33 mouse cellular contexts compared by ENCODE assay signal in the genomic region with DNA sequence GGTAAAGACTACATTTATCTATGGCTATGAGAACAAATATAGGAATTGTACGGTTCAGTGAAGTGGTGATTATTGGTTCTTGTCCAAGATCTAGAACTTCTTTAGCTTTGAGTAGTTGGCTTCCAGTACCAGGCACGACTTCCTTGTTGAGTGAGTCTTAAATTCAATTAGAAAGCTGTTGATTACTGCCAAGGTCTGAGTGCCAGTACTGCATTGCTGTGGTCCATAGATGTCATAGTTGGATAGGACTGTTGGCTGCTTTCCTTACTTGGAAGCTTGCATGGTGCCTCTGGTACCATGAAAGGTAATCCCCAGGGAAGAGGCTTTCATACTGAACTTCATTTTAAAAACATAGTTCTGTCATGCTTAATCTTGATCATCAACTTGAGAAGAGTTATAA.
"Had no signal": no experiment of that assay in that cellular context is flagged by ENCODE, and none has a peak within 500 bp of the region (broad histone marks: within the 10 kb centered on the region; RNA-seq: fewer than 3 reads in every experiment).

No protein-coding gene starts in this region.

- H3K36me3 ChIP-seq: limb, embryonic 10.5 days; limb, embryonic 12.5 days; limb, embryonic 13.5 days; limb, embryonic 15.5 days; liver, embryonic 12.5 days; liver, embryonic 13.5 days; liver, embryonic 15.5 days; lung, embryonic 15.5 days; midbrain, embryonic 10.5 days; midbrain, embryonic 12.5 days; midbrain, embryonic 13.5 days; midbrain, embryonic 15.5 days; neural tube, embryonic 12.5 days; neural tube, embryonic 13.5 days had no signal

- H3K4me3 ChIP-seq: limb, embryonic 10.5 days; limb, embryonic 12.5 days; limb, embryonic 13.5 days; limb, embryonic 15.5 days; liver, embryonic 12.5 days; liver, embryonic 13.5 days; liver, embryonic 15.5 days; lung, embryonic 15.5 days; megakaryocyte, embryonic 14.5 days; midbrain, embryonic 10.5 days; midbrain, embryonic 12.5 days; midbrain, embryonic 13.5 days; midbrain, embryonic 15.5 days; myocyte; neural tube, embryonic 12.5 days; neural tube, embryonic 13.5 days had no signal

- H3K27ac ChIP-seq: limb, embryonic 10.5 days; limb, embryonic 12.5 days; limb, embryonic 13.5 days; limb, embryonic 15.5 days; liver, embryonic 12.5 days; liver, embryonic 13.5 days; liver, embryonic 14.5 days; liver, embryonic 15.5 days; lung, embryonic 15.5 days; macrophage; midbrain, embryonic 10.5 days; midbrain, embryonic 12.5 days; midbrain, embryonic 13.5 days; midbrain, embryonic 15.5 days; neural tube, embryonic 12.5 days; neural tube, embryonic 13.5 days had no signal

- H3K27me3 ChIP-seq: limb, embryonic 12.5 days; limb, embryonic 13.5 days; limb, embryonic 15.5 days; liver, embryonic 12.5 days; liver, embryonic 13.5 days; liver, embryonic 15.5 days; lung, embryonic 15.5 days; midbrain, embryonic 12.5 days; midbrain, embryonic 13.5 days; midbrain, embryonic 15.5 days; neural tube, embryonic 12.5 days; neural tube, embryonic 13.5 days had no signal

- DNase-seq: left cerebral cortex, postnatal 4 days; liver; liver, embryonic 13.5 days; liver, postnatal 0 days; lung, adult 18-20 months; lung, adult 2 months; lung, embryonic 14.5 days; lung, postnatal 10 days; lung, postnatal 14 days; lung, postnatal 36 days; lung, postnatal 4 days; midbrain, embryonic 14.5 days had no signal

- H3K9me3 ChIP-seq: limb, embryonic 10.5 days; limb, embryonic 12.5 days; limb, embryonic 13.5 days; limb, embryonic 15.5 days; liver, embryonic 12.5 days; liver, embryonic 13.5 days; liver, embryonic 15.5 days; lung, embryonic 15.5 days; midbrain, embryonic 10.5 days; midbrain, embryonic 13.5 days; midbrain, embryonic 15.5 days; neural tube, embryonic 12.5 days; neural tube, embryonic 13.5 days had no signal

- H3K9ac ChIP-seq: limb, embryonic 12.5 days; limb, embryonic 13.5 days; limb, embryonic 15.5 days; liver, embryonic 12.5 days; liver, embryonic 13.5 days; liver, embryonic 14.5 days; liver, embryonic 15.5 days; liver, postnatal 0 days; lung, embryonic 14.5 days; lung, embryonic 15.5 days; midbrain, embryonic 12.5 days; midbrain, embryonic 13.5 days; midbrain, embryonic 15.5 days; neural tube, embryonic 12.5 days; neural tube, embryonic 13.5 days had no signal

- H3K4me1 ChIP-seq: limb, embryonic 10.5 days; limb, embryonic 12.5 days; limb, embryonic 13.5 days; limb, embryonic 15.5 days; liver, embryonic 12.5 days; liver, embryonic 13.5 days; liver, embryonic 15.5 days; lung, embryonic 15.5 days; midbrain, embryonic 10.5 days; midbrain, embryonic 12.5 days; midbrain, embryonic 13.5 days; midbrain, embryonic 15.5 days; neural tube, embryonic 12.5 days; neural tube, embryonic 13.5 days had no signal

- H3K4me2 ChIP-seq: limb, embryonic 12.5 days; limb, embryonic 13.5 days; limb, embryonic 15.5 days; liver, embryonic 11.5 days; liver, embryonic 12.5 days; liver, embryonic 13.5 days; liver, embryonic 15.5 days; lung, embryonic 14.5 days; lung, embryonic 15.5 days; midbrain, embryonic 11.5 days; midbrain, embryonic 12.5 days; midbrain, embryonic 13.5 days; midbrain, embryonic 15.5 days; neural tube, embryonic 12.5 days; neural tube, embryonic 13.5 days had no signal

- ATAC-seq: liver, embryonic 12.5 days; liver, postnatal 0 days; lung, postnatal 0 days; midbrain, embryonic 13.5 days; midbrain, embryonic 15.5 days; midbrain, embryonic 16.5 days had no signal
